Mouse (Mus musculus): ENCODE measurements around the gene Cbfb. TPM values are rescaled to one million over a fixed set of nuclear protein-coding genes. Genes with fewer than 3 reads are reported as not detected.
A peak's percentile ranks its signal among the peaks of the same experiment; 100 is the strongest.

The Cbfb gene
- 73.9 and 96.5 TPM in 2 replicates for polyA plus RNA-seq (2014; fragmentation: Nextera tagmentation; extraction: Ambion mirVana)

DNA sequence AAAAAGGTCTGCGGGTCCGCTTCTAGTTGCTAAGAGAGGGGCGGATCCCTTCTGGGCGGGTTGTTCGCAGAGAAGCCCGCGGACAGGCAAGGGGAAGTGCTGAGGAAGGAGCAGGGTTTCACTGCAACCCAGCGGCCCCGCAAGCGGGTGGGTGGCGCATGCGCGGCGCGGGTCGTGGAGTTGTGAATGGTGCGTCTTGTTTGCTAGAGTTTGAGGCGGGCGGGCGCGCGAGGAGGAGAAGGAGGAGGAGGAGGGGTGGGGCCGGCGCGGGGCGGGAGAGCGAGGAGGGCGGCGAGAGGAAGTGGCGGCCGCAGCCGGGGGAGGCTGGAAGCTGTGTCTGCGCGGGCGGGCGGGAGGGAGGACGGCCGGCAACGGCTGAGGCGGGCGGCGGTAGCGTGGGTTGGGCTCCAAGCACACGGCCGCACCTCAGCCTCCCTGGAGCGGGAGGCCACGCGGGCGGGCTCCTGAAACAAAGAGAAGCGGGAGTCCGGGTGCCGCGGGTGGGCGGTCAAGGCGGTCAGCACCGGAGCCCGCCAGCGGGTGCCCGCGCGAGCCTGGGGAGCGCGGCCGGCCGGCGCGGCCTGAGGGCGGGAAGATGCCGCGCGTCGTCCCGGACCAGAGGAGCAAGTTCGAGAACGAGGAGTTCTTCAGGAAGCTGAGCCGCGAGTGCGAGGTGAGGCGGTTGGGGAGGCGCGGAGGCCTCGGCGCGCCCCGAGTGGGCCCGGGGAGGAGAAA, at the start of gene Cbfb:
Gene Cbfb (plus strand): TSS at position 294 of the 735 bp plus-strand sequence.
- Histone ChIP-seq H3K4me1 (ENCODE audit: control insufficient read depth, insufficient read depth, low read length) (peaks cover 16% of the 10 kb centered on the region; the same call in 1 of the 2 replicates), H3K27me3 (ENCODE audit: control insufficient read depth, insufficient read depth, low read length) (no peaks in the 10 kb centered on the region), H3K27ac (ENCODE audit: low read depth, low read length) (peak within 1 kb of the TSS; percentile 99), H3K36me3 (ENCODE audit: control insufficient read depth, insufficient read depth, low read length) (peaks cover 6% of the 10 kb centered on the region; the same call in 1 of the 2 replicates), H3K4me2 (replicated peaks; ENCODE audit: low read depth, low read length) (peak within 1 kb of the TSS; percentile 70), H3K4me3 (ENCODE audit: low read length) (peak within 1 kb of the TSS; percentile 93), H3K9me3 (ENCODE audit: control insufficient read depth, low read length) (no peaks in the 10 kb centered on the region), H3K9ac (ENCODE audit: low read depth, low read length) (peak within 1 kb of the TSS; percentile 99)
- WGBS: 1% methylated on average over 67 of the region's 86 CpGs
- peak; percentile 97 for ATAC-seq (ENCODE audit: low FRiP score, low TSS enrichment)

DNA sequence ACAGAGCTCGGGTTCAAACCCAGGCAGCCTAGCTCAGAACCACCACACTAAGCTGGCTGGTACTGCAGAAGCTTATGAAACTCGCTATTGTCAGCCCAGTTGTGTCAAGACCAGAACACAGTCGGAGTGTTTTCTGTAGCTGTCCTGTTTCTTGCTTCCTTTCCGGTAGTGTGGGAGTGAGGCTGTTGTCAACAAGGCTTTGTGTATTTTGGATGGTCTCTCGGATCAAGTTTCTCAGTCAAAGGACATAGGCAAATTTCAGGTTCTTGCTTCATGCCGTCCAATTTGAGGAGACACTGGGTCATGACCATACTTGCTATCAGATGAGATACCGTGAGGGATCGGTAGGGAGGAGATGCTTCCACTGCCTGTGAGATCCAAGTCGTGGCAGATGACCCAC, 40.6 kb upstream of the Cbfb start:
- no peak overlapping the region for H3K9ac ChIP-seq (ENCODE audit: low read depth, low read length)
- 79% methylated on average over 9 of the region's 9 CpGs for WGBS
- no peaks in the 10 kb centered on the region for H3K27me3 ChIP-seq (ENCODE audit: control insufficient read depth, insufficient read depth, low read length)
- no peak overlapping the region for H3K4me3 ChIP-seq (ENCODE audit: low read length)
- no peak overlapping the region for H3K4me2 ChIP-seq (replicated peaks; ENCODE audit: low read depth, low read length)
- H3K27ac ChIP-seq (ENCODE audit: low read depth, low read length): no peak overlapping the region
- no peaks in the 10 kb centered on the region for H3K9me3 ChIP-seq (ENCODE audit: control insufficient read depth, low read length)
- no peak for ATAC-seq (ENCODE audit: low FRiP score, low TSS enrichment)
- no peaks in the 10 kb centered on the region for H3K36me3 ChIP-seq (ENCODE audit: control insufficient read depth, insufficient read depth, low read length)
- no peaks in the 10 kb centered on the region for H3K4me1 ChIP-seq (ENCODE audit: control insufficient read depth, insufficient read depth, low read length)

DNA sequence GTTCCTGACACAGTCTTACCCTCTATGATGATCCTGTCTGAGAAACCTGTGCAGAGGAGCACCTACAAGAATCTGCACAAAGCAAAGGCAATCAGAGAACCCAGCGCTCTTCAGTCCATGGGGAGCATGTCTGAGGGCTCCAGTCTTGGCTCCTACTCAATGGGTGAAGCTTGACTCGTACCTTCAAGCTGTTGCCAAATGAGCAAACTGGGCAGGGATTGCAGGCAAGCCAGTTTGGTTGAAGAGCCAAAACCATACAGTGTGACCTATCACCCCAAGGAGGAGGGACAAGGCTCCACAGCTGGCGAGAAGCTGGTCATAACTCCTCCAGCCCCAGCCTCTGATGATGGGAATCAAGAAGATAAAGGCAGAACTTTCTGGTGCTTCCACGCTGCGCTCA, 39.0 kb upstream of the Cbfb start, which contains the start of gene Ces4a:
Gene Ces4a (plus strand): TSS at position 292 of the 400 bp plus-strand sequence.
- whole genome bisulfite sequencing: 85% methylated on average over 5 of the region's 5 CpGs

DNA sequence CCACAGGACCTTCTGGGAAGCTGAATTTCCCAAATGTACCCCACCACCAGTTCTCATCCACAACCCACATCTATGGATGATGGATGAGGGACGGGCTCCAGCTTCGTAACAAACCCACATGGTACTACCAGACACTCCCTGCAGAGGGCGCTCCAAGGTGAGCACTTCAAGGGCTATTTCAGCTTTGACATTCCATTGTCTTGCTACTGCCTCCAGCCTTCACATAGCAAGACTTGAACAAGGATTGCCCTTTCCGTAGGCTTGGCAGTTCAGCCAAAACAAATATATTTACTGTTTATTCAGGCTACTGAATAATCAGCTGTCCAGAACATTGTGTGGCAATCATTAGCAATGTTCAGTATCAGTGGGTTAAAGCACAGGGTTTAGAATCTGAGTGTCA, 32.1 kb upstream of the Cbfb start:
- H3K36me3 ChIP-seq (ENCODE audit: control insufficient read depth, insufficient read depth, low read length): no peaks in the 10 kb centered on the region
- no peaks in the 10 kb centered on the region for H3K4me1 ChIP-seq (ENCODE audit: control insufficient read depth, insufficient read depth, low read length)
- ATAC-seq (ENCODE audit: low FRiP score, low TSS enrichment): no peak
- no peak overlapping the region for H3K27ac ChIP-seq (ENCODE audit: low read depth, low read length)
- no peak overlapping the region for H3K9ac ChIP-seq (ENCODE audit: low read depth, low read length)
- no peak overlapping the region for H3K4me2 ChIP-seq (replicated peaks; ENCODE audit: low read depth, low read length)
- no peak overlapping the region for H3K4me3 ChIP-seq (ENCODE audit: low read length)
- H3K9me3 ChIP-seq (ENCODE audit: control insufficient read depth, low read length): no peaks in the 10 kb centered on the region
- no peaks in the 10 kb centered on the region for H3K27me3 ChIP-seq (ENCODE audit: control insufficient read depth, insufficient read depth, low read length)
- 15% methylated on average over 4 of the region's 4 CpGs for WGBS

More for the DNA sequence above, 39.0 kb upstream of the Cbfb start, which contains the start of gene Ces4a:
- no peak for ATAC-seq (ENCODE audit: low FRiP score, low TSS enrichment)
- Histone ChIP-seq H3K27ac (ENCODE audit: low read depth, low read length) (no peak within 1 kb of the TSS), H3K9ac (ENCODE audit: low read depth, low read length) (no peak within 1 kb of the TSS), H3K4me2 (replicated peaks; ENCODE audit: low read depth, low read length) (no peak within 1 kb of the TSS), H3K4me3 (ENCODE audit: low read length) (no peak within 1 kb of the TSS), H3K4me1 (ENCODE audit: control insufficient read depth, insufficient read depth, low read length) (no peaks in the 10 kb centered on the region), H3K9me3 (ENCODE audit: control insufficient read depth, low read length) (no peaks in the 10 kb centered on the region), H3K36me3 (ENCODE audit: control insufficient read depth, insufficient read depth, low read length) (no peaks in the 10 kb centered on the region), H3K27me3 (ENCODE audit: control insufficient read depth, insufficient read depth, low read length) (no peaks in the 10 kb centered on the region)

DNA sequence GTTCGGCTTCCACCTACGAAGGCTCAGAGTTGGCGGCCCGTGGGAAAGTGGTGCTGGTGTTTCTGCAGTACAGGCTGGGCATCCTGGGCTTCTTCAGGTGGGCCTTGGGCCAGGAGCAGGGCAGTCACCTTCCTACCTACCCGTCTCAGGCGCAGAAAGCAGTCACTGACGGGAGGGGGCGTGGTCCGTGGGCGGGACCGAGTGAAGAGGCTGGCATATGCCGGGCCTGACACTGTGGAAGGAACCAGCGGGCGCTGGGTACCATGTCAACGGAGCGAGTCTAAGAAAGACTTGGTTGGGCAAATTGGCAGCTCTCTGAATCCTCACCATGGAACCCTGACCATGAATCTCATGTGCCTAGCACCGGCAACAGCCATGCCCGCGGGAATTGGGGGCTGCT, 28.1 kb upstream of the Cbfb start:
- no peak overlapping the region for H3K9ac ChIP-seq (ENCODE audit: low read depth, low read length)
- H3K4me3 ChIP-seq (ENCODE audit: low read length): no peak overlapping the region
- no peak for ATAC-seq (ENCODE audit: low FRiP score, low TSS enrichment)
- H3K4me1 ChIP-seq (ENCODE audit: control insufficient read depth, insufficient read depth, low read length): no peaks in the 10 kb centered on the region
- no peak overlapping the region for H3K4me2 ChIP-seq (replicated peaks; ENCODE audit: low read depth, low read length)
- no peaks in the 10 kb centered on the region for H3K36me3 ChIP-seq (ENCODE audit: control insufficient read depth, insufficient read depth, low read length)
- WGBS: 32% methylated on average over 19 of the region's 19 CpGs
- no peaks in the 10 kb centered on the region for H3K27me3 ChIP-seq (ENCODE audit: control insufficient read depth, insufficient read depth, low read length)
- no peak overlapping the region for H3K27ac ChIP-seq (ENCODE audit: low read depth, low read length)
- H3K9me3 ChIP-seq (ENCODE audit: control insufficient read depth, low read length): no peaks in the 10 kb centered on the region

DNA sequence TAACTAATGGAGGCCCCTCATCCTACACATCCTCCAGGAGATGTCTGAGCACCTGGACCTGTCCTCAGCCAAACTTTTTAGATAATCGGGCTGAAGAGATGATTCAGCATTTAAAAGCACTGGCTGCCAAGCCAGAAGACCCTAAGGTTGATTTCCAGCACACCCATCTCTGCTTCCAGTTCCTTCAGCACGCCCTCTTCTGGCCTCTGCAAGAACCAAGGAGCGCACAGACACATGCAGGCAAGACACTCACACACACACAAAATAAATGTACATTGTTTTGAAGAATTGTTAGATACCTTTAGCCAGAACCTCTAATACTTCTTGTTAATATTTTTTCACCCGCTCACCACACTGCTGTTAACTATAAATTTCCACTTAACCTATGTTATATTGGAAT, 18.8 kb upstream of the Cbfb start:
- Histone ChIP-seq H3K36me3 (ENCODE audit: control insufficient read depth, insufficient read depth, low read length) (no peaks in the 10 kb centered on the region), H3K9ac (ENCODE audit: low read depth, low read length) (no peak overlapping the region), H3K4me2 (replicated peaks; ENCODE audit: low read depth, low read length) (no peak overlapping the region), H3K9me3 (ENCODE audit: control insufficient read depth, low read length) (no peaks in the 10 kb centered on the region), H3K27me3 (ENCODE audit: control insufficient read depth, insufficient read depth, low read length) (no peaks in the 10 kb centered on the region), H3K4me3 (ENCODE audit: low read length) (no peak overlapping the region), H3K27ac (ENCODE audit: low read depth, low read length) (no peak overlapping the region), H3K4me1 (ENCODE audit: control insufficient read depth, insufficient read depth, low read length) (peaks cover 7% of the 10 kb centered on the region; the same call in 1 of the 2 replicates)
- ATAC-seq (ENCODE audit: low FRiP score, low TSS enrichment): no peak
- WGBS: 66% methylated on average over 4 of the region's 4 CpGs

DNA sequence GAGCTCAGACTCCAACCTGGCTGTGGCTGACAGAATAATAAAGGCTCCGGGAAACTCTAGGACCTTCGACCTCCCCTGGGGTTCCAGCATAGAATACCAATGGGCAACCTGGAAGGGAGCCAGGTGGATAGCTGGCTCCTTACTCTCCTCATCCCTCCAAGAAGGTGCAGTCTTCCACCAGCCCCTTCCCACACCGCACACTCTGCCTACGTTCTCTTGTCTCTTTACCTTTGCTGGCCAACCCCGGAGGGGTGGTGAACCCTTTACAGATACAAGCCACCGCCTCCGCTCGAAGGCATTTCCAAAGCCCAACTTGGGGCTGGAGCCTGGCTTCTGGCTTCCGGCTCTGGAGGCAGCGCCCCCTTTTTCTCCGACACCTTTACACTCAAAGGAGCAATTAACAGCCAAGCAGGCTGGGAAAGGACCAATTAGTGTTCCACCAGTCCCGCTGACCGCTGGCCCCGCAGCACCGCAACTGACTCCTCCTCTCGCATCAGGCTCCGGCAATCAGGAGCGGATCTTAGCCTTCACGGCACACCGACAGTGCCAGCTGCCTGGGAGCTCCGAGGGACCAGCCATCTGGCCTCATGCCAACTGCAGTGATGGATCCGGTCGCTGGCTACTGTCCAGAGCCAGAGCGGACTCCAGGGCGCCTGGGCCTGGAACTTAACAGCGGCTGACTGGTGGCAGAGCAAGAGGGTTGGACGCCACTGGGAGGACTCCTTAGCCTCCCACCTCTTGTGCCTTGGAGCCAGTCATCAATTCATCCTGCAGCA, 17.7 kb upstream of the Cbfb start:
- Histone ChIP-seq H3K36me3 (ENCODE audit: control insufficient read depth, insufficient read depth, low read length) (no peaks in the 10 kb centered on the region), H3K4me2 (replicated peaks; ENCODE audit: low read depth, low read length) (peak overlapping the region; percentile 65), H3K27me3 (ENCODE audit: control insufficient read depth, insufficient read depth, low read length) (no peaks in the 10 kb centered on the region), H3K4me3 (ENCODE audit: low read length) (peak overlapping the region; percentile 26), H3K9me3 (ENCODE audit: control insufficient read depth, low read length) (no peaks in the 10 kb centered on the region), H3K4me1 (ENCODE audit: control insufficient read depth, insufficient read depth, low read length) (peaks cover 7% of the 10 kb centered on the region; the same call in 1 of the 2 replicates), H3K9ac (ENCODE audit: low read depth, low read length) (peak overlapping the region; percentile 48), H3K27ac (ENCODE audit: low read depth, low read length) (no peak overlapping the region)
- 1% methylated on average over 27 of the region's 27 CpGs for WGBS
- peak; percentile 79 for ATAC-seq (ENCODE audit: low FRiP score, low TSS enrichment)

DNA sequence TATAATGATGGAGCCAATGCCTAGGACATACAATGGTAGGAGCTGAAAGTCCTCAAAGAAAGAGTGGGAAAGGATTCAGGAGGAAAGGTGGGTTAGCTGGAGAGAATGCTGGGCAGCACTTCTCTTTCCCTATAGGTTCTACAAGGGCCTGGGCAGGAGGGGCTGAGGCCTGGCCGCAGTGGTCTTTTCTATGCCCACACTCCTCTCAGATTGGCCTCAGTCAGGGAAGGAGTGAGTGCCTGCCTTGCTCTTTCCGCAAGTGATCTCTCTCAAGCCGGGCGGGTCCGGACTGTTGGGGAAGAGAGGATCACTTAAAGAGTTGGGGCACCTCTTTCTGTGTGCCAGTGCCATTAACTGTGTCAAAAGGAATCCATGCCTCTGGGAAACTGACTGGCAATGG, 16.2 kb upstream of the Cbfb start:
- H3K4me1 ChIP-seq (ENCODE audit: control insufficient read depth, insufficient read depth, low read length): peaks cover 7% of the 10 kb centered on the region; the same call in 1 of the 2 replicates
- WGBS: 91% methylated on average over 5 of the region's 5 CpGs

More for the DNA sequence above, 16.2 kb upstream of the Cbfb start:
- no peak overlapping the region for H3K4me2 ChIP-seq (replicated peaks; ENCODE audit: low read depth, low read length)
- ATAC-seq (ENCODE audit: low FRiP score, low TSS enrichment): no peak
- no peaks in the 10 kb centered on the region for H3K27me3 ChIP-seq (ENCODE audit: control insufficient read depth, insufficient read depth, low read length)
- no peak overlapping the region for H3K9ac ChIP-seq (ENCODE audit: low read depth, low read length)
- no peaks in the 10 kb centered on the region for H3K36me3 ChIP-seq (ENCODE audit: control insufficient read depth, insufficient read depth, low read length)
- no peaks in the 10 kb centered on the region for H3K9me3 ChIP-seq (ENCODE audit: control insufficient read depth, low read length)
- no peak overlapping the region for H3K27ac ChIP-seq (ENCODE audit: low read depth, low read length)
- H3K4me3 ChIP-seq (ENCODE audit: low read length): no peak overlapping the region

Measured in kidney, embryonic 14.5 days (tissue).